Mouse (Mus musculus) embryo, embryonic 10 days (tissue): ENCODE data around the gene Srpx2.

ENCODE experiments used
- DNase-seq: peaks from one replicate; pipeline ENCODE4 v3.0.0-alpha.2; 2015; ENCODE audit warnings: low spot score

The Srpx2 gene

DNA sequence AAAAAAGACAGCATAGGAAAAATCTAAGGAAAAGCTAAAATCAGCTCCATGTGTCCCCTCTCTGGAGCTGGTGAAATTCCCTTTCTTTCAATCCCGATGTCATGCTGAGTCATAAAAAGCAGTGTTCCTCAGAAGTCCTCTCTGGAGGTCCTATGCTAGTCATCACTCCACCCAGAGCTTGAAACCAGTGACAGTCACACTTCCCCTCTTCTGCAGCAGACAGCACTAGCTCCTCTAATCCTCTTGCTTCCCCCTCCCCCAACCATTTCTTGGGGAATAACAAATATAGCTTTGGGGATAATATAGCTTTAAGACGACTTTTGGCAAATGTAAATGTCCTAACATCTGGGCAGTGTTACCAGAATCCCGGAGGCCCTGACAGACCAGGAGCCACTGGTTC is at the start of gene Srpx2:
Srpx2 (plus strand) TSS at position 166 of the 400 bp plus-strand sequence.
- no peak for DNase-seq

DNA sequence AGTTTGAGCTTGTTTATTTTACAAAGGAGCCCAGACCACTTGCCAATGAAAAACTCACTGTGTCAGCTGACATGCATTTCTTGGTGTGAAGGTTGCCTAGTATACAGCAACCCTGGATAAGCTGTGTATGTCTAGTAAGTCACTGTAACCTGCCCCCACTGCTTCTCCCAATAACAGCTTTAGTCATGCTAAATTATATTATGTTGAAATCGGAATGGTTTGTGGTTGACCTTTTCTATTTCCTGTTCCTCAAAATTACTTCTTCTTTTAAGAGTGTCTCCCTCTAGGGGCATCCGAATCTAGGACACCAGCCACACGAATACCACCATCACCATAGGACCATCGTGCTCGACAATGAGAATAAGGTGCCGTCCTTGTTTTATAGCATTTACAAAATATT is 38.5 kb upstream of the Srpx2 start:
- DNase-seq, result no peak

DNA sequence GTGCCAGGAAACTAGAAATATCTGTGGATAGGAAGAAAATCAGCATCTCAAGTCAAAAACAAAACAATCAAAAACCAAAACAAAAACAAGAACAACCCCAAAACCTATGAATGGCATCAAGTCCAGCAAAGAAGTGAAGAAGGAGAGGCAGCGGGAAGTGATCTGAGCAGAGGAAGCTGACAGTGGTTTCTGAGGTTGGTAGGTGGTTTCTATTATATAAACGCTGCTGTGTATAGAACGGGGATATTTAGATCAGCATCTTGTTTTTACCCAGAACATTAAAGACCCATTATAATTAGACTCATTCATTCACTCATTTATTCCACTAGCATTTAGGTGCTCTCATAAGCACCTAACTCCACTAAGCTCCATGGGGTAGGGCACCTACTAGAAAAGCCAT is 20.9 kb upstream of the Srpx2 start:
- DNase-seq, result no peak

DNA sequence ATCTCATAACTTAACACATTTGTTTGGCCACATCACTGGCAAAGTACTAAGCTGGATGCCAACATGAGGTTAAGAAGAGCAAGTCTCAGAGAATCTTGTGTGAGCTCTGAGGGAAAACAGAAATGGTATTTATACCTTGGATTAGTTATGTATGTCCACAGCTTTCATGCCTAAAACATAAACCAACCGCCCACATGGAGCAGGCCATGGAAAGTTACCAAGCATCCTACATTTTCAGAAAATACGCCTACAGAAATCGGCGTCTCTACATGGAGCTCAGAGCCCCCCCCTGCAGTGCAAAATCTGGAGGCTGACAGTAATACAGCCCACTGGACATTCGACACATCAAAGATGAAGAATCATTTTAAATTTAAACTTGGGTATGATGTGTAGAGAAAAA is 20.1 kb upstream of the Srpx2 start:
- no peak for DNase-seq

DNA sequence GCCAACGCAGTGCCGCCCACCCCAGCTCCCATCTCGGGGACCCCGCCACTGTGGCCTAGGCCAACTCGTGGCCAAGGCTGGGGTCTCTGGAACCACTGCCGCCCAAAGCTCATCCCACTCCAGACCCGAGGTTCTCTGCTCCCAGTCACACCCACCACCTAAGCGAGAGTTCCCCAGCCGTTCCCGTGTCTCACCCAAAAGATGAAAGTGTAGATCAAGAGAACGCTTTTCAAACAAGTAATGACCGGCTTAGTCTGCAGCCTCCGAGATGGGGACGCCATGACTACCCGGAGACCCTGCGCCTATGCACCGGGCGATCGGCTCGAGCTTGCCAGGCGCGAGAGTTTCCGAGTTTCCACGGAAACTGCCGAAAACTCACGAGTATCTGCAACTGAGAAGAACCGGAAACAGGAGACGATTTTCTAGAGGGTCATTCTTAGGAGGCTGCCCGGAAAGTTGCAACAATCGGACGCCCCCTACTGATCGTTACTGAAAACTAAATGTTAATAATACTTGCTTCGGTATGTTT is 10.1 kb upstream of the Srpx2 start, which contains the start of gene Tspan6:
Tspan6 (minus strand) TSS at position 416 of the 529 bp plus-strand sequence.
- peak; percentile 89 for DNase-seq

DNA sequence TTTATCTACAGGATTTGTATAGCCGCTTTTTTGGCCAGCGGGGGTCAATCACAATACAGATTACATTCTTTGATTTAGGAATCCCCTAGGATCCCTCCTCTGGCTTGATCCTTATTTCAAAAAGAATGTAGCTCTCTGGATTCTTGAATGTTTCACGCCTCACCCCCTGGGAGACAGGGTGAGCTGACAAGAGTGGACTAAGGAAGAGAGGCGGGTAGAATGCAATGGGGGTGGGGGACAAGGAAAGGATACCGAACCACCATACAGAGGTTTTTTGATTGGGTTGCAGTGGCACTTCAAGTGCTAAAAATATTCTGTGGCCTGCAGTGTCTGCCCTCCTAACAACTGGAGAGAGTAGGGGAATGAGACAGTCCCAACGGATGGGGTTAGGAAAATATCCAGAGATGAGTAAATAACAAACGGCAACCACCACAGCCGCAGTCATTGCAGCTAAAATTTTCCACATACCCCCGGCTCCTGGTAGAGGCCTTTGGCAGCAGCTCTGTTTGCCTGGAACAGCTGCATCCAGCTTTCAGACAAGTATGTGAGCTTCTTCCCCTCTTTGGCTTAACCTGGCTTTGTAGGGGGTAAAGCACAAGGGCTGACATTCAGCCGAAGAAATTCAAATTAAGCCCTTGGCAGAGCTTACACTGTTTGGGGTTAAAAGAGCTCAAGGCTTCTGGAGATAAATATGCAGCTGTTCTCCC is 3.3 kb downstream of the Srpx2 start:
- no peak for DNase-seq

DNA sequence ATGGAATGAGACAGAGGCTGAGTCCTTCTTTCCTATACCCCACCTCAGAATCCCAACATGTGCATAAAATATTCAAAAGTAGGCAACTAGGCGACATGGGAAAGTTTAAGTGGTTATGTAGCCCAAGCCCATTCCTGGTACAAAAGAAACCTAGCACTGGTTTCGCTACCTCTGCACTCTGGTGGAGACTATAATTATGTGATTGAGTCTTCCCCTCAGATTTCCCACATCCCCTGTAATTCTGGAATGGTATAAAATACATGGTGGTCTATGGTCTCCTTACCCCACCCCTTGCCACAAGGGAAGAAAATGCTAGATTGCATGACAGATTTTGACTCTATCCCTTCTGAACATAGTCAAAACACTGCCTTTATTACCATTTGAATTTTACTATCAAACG is 4.8 kb downstream of the Srpx2 start:
- DNase-seq, result no peak

DNA sequence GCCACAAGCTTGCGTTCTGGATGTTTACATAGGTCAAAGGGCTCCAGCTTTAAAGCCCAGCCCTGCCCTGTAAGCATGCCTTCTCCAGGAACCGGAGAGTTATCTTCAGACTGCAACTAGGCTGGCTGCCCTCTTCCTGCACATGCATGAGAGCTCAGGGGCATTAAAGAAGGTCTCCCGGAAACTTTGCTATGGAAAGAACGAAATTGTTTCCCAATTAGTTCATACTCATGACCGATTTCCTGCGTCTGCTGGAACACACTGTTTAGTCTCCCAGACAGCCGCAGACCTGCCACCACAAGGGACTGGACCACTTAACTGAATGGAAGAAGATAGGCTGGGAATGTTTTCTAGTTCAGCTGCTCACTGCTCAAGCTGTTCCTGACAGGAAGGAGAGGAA is 6.0 kb downstream of the Srpx2 start:
- DNase-seq, result peak; percentile 4

DNA sequence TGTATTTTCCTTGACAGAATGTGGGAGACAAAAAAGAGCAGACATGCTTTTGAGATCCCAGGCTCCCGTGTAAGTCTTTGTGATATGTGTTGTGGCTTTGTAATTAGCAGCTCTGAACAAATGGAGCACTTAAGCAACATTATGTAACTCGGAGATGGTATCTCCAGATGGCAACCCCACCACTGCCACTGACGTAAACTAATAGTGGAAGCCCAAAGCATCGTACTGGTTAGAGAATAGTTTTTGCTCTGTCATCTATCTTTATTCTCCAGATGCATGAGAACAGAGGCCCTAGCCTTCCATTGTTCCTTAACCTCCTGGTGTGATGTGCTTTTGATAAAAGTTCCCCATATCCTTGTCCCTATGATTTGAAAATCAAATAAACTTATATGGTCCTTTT is 13.0 kb downstream of the Srpx2 start:
- DNase-seq, result no peak

DNA sequence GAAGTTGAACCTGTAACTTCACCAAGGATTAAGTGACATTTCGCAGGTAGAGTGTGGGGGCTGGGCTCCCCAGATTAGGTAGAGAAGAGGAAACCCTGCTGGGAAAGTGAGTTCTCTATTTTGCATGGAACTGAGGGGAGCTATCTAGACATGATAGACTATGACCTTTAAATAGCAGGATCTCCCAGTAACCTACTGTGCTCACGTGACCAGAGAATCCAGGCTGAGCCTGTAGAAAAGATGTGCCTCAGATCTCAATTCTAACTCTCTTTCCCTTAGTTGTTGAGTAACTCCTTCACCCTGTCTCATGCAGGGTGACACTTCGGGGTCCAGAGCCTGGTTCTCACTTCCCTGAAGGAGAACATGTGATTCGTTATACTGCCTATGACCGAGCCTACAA is 18.5 kb downstream of the Srpx2 start:
- no peak for DNase-seq

DNA sequence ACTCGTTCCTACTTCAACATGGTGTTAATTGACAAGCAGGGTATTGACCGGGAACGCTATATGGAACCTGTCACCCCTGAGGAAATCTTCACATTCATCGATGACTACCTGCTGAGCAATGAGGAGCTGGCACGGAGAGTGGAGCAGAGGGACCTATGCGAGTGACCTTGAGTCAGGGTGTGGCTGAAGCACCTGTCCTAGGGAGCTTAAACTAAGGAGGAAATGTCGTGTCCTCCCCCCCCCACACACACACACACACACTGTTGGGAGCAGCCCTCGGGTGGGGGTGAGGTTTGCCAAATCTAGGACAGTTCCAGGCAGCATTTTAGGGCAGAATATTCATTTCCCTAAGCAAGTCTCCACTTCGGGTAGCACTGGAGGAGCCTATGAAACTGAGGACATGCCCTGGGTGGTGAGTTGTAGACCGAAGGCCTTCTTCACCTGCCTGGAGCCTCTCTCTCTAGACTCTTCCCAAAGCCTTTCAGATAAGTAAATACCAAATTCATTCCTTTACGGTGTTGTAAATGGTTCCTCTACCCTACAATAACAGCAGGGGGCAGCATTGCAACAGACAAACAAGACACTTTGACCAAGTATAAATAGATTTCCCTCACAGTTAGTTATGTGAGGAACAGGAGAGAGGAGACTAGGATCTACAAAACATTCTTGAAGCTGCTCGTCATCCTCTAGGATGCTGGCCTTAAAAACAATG is 23.2 kb downstream of the Srpx2 start:
- peak; percentile 66 for DNase-seq

DNA sequence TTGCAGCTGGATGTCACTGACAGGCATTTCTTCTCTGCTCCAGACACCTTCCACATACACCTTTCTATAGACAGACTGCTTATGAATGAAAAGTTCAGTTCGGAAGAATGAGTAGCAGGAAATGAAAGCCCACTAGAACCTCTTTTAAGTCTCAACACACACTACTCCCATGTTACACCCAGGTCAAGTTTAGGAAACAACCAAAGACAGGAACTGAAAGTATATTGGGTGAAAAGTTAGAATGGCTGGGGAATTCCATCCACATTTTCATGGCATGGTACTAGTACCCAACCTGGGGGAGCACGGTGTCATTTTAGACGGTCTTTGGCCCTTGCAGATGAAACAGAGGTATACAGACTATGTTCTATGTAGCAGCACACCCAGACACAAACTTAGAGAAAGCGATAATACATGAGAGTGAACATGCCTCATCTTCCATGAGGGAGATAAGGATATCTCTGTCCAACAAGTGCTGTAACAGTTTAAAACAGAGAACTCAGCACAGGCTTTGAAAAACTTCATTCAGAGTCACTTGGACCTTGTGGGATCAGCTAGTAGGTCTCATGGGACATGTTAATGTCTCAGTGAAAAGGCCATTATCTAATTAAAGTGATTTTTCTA is 28.5 kb downstream of the Srpx2 start:
- no peak for DNase-seq

DNA sequence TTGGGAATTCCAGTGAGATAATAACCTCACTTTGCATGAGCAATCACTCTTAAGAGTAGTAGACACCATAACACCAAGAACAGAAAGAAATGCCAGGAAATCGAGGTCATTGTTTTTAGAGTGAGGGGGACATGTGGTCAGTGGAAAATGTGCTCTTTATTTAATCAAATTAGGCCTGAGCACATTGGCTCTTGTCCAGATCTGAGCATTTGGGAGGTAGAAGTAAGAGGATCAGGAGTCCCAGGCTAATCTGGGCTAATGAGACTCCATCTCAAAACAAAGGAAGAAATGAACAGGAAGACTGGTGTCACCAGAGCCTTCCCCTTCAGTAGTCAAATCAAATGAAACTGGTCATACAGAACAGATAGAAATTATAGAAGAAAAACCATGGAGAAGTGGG is 31.3 kb downstream of the Srpx2 start:
- no peak for DNase-seq

DNA sequence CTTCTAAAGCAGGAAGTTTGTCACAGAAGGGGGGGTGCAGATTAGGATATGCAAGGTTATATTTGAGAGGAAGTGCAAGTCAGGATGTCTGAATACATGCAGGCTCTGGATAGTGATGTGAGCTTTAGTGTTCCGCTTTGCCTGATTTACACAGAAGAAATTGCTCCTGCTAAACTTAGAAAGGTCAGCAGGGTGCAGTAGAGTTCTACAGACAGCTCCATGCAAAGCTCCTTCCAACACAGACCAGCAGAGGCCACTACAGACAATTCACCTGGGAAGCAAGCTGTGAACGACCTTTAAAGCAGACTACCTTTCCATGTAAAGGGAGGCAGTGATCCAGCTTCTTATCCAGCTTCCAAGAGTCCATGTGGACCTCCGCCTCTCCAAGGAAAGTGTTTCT is 39.2 kb downstream of the Srpx2 start:
- DNase-seq, result peak; percentile 68

DNA sequence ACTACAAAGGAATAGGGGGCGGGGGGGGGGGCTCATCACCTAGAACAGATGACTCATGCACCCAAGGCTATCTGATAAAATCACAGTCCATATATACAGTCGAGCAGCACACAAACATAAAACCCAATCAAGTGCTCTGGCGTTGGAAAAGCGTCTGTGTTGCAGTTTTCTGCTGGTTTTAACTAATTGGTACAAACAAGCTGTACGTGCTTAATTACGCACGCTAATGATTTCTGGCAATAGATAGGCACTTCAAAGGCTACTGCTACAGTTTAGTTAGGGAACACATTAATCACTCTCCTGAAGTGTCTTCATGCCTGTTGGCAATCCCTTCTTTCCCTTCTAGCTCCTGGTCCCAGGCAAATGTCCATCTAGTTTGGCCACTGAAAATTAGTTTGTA is 46.4 kb downstream of the Srpx2 start:
- no peak for DNase-seq

DNA sequence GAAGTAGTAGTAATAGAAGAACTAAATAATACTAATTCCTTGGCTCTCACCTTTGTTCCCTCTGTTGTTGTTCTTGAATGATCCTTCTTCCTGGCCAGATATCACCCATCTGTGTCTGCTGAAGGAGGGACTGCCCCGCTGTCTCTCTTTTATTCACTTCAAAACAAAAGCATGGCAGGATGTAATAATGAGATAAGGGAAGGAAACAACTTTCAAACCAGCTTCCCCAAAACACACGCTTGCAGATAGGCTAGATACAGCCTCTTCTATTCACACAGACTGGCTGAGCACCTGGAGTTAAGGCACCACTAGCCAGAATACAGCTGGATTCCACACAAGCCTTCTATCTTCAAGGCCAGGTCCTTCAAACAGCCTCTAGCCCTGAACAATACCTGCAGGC is 52.4 kb downstream of the Srpx2 start:
- no peak for DNase-seq

DNA sequence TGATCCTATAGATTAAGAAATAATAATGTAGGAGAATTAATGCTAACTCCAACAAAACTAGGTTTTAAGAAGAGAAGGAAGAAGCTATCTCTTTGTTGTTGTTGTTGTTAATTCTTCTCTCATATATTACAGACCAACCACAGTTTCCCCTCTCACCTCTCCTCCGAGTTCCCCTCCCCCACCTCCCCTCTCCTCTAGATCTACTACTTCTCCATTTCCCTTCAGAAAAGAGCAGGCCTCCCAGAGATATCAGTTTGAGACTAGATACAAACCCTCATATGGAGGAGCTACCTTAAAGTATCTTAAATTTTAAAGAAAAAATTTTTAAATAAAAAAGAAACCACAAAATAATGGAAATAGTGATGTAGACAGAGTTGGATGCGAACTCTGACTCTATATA is 56.4 kb downstream of the Srpx2 start:
- no peak for DNase-seq

DNA sequence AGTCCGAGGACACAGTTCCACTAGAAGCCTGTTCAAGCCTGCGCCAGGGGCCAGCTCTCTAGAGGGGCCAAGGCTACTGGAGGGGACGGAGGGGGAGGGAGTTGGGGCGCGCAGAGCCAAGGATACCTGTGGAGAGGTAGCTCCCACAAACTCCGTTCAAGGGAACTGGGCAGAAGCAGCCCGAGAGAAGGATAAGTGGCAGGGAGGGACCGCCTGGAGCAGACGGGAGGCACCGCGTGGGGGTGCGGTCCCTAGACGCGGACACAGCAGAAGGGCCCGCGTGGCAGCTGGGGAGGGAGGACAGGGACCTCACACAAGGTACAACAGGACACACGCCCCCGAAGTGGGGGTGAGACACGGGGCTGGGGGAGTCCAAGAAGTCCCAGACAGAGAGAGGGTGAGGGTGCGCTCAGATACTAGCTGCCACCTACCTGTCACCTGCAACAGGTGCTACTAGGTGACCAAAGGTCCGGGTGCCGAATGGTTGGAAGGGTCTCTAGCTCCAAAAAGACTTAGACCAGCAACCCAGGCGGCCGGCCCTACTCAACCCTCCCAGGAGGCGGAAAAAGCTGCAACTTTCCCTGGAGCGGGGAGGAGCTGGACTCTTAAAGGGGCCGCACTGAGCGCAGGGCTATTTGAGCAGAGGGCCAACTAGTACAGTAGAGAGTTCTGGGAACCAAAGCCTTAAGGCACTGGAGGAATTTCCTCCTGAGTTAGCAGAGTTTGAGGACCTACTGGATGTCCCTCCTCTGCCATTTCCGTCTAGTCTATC is 73.2 kb downstream of the Srpx2 start, which contains the start of gene Sytl4:
Sytl4 (minus strand) TSS at position 582 of the 772 bp plus-strand sequence.
- DNase-seq, result peak; percentile 54
